Mouse (Mus musculus) ES-E14 (cell line): ENCODE results near the gene Wdcp. TPM values are rescaled to one million over a fixed set of nuclear protein-coding genes. Genes with fewer than 3 reads are reported as not detected.

Experiments
- DNase-seq: peaks from one replicate; pipeline ENCODE4 v3.0.0-alpha.2; 2013; ENCODE audit warnings: low read depth, low spot score
- H3K27ac ChIP-seq: 2 replicates; pipeline ENCODE4 v1.5.1; 2012; ENCODE audit warnings: low read depth, mild to moderate bottlenecking, low read length, moderate library complexity, mixed read lengths; ENCODE audit not compliant: poor library complexity, insufficient read depth, severe bottlenecking
- H3K36me3 ChIP-seq: 2 replicates; pipeline ENCODE4 v1.6.1; 2012; ENCODE audit warnings: mild to moderate bottlenecking, low read length, moderate library complexity, mixed read lengths; ENCODE audit not compliant: control insufficient read depth, poor library complexity, insufficient read depth, severe bottlenecking
- H3K4me1 ChIP-seq, 2 experiments: fragments of 150-350 bp in 1 of 2; sonication (generic) in 1 of 2; 2 replicates each; pipeline ENCODE4 v1.6.1; 2012; ENCODE audit warnings: low read length in 2 of 2, mild to moderate bottlenecking in 1 of 2, mixed read lengths in 1 of 2; ENCODE audit not compliant: control insufficient read depth in 2 of 2, insufficient read depth in 2 of 2, poor library complexity in 1 of 2
- H3K4me3 ChIP-seq, 2 experiments: fragments of 150-350 bp in 1 of 2; sonication (generic) in 1 of 2; 2 replicates each; pipeline ENCODE4 v1.5.1; 2012; ENCODE audit warnings: low read length in 2 of 2, low read depth in 1 of 2, mild to moderate bottlenecking in 1 of 2, mixed read lengths in 1 of 2; ENCODE audit not compliant: insufficient read depth in 1 of 2, poor library complexity in 1 of 2, severe bottlenecking in 1 of 2
- H3K9ac ChIP-seq: 2 replicates; pipeline ENCODE4 v1.6.1; 2012; ENCODE audit warnings: low read depth, mild to moderate bottlenecking, low read length, mixed read lengths; ENCODE audit not compliant: poor library complexity, insufficient read depth, severe bottlenecking
- H3K9me3 ChIP-seq: fragments of 150-350 bp; sonication (generic); 2 replicates; pipeline ENCODE4 v1.6.1; 2012; ENCODE audit warnings: low read depth, mild to moderate bottlenecking, low read length; ENCODE audit not compliant: control insufficient read depth, insufficient read depth
- CHD2 ChIP-seq: IDR thresholded peaks from 2 replicates; pipeline ENCODE4 v1.6.1; 2014; ENCODE audit warnings: mild to moderate bottlenecking, low read depth, low read length, inconsistent platforms
- HCFC1 ChIP-seq: IDR thresholded peaks from 2 replicates; pipeline ENCODE4 v1.6.1; 2012; ENCODE audit warnings: low read length, inconsistent platforms, borderline replicate concordance; ENCODE audit not compliant: insufficient read depth
- MAFK ChIP-seq: IDR thresholded peaks from 2 replicates; pipeline ENCODE4 v1.6.1; 2014; ENCODE audit warnings: mild to moderate bottlenecking, low read depth, low read length, inconsistent platforms; ENCODE audit not compliant: insufficient read depth
- ZC3H11A ChIP-seq: IDR thresholded peaks from 2 replicates; pipeline ENCODE4 v1.6.1; 2012; ENCODE audit warnings: low read depth, mild to moderate bottlenecking, inconsistent platforms, low read length, borderline replicate concordance
- ZNF384 ChIP-seq: IDR thresholded peaks from 2 replicates; pipeline ENCODE4 v1.6.1; 2012; ENCODE audit warnings: low read depth, low read length, inconsistent platforms
- in situ Hi-C, 2 experiments: fragments of 600-800 bp; cut with MboI; formaldehyde crosslinking; loops; one replicate each; pipeline ENCODE4 v1.15.1; 2025; ENCODE audit warnings: low sequenced_read_pairs in 2 of 2, inconsistent platforms in 1 of 2; ENCODE audit not compliant: unreplicated experiment in 2 of 2
- total RNA-seq: library from RNA; depleted of rRNA; stranded (reverse); fragments of 300-350 nt; gene quantifications from 2 replicates; pipeline ENCODE4 v1.2.3, GENCODE M21; 2012; rRNA removed

Gene Wdcp
- total RNA-seq, 1 experiment, result 19.5 TPM

DNA sequence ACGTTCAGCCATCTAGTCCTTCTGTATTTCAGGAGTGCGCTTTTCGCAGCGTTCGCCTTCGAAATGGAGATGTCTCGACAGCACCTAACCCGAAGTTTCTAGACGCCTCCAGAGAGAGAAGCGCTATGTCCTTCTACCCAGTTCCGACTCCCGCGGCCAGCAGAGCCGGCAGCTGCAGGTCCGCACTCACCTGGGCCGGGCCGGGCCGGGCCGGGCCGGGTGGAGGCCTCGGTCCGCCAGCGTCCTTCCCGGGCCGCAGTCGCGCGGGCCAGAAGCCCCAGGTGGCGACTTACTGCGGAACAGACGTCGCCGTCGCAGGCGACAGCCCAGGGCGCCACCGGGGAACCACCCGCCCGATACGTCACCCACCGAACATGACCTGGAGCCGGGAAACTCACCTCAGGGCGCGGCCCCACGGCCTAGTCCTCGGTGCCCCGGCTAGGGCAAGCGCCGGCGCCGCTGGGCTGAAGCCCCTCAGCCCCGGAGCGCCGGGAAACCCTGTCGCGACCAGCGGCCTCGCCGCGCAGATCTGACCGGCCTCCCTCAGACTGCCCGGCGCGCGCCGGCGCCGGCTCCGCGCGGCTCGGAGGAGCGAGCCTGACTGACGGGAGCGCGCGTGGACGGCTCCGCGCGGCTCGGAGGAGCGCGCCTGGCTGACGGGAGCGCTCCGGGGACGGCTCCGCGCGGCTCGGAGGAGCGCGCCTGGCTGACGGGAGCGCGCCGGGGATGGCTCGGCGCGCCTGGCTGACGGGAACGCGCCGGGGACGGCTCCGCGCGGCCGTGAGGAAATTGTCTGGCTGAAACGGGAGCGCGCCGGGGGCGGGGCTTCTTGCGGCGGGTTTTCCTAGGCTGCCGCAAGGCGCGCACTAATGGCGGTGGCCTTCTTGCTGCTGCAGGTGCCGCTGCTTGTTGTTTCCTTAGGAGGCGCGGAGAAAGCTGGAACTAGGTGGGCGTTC is 64.1 kb downstream of the Wdcp start, which contains the start of gene Ubxn2a:
Ubxn2a (minus strand) TSS at position 755 of the 956 bp plus-strand sequence.
- peak within 1 kb of the TSS; percentile 98 for H3K27ac ChIP-seq
- in situ Hi-C loops, result no loop called here

DNA sequence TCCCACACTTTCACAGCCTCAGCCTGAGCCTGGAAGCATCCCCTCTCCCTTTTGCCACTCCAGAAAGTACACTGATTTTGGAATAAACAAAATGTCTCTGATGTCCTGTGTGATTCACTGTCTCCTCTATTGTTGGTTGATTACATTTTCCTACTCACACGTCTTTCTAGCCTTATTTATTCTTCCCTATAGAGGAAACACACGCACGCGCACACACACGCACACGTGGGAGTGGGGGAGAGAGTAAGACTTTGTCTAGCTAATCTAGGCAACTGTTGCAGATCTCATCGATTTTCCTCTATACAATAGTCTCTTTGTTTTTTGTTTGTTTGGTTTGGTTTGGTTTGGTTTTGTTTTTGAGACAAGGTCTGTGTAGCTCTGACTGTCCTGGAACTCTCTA is 65.3 kb downstream of the Wdcp start:
- no peaks in the 10 kb centered on the region for H3K9me3 ChIP-seq
- peak overlapping the region; percentile 98; the same call in 1 of the 2 replicates for H3K27ac ChIP-seq
- no peaks in the 10 kb centered on the region for H3K36me3 ChIP-seq
- H3K4me3 ChIP-seq, result peak overlapping the region; percentile 66 to 74
- TF ChIP-seq ZNF384 (no peak), ZC3H11A (0 out of 2 replicates have a peak, but pooled peaks have one; percentile 7)
- in situ Hi-C loops, result no loop called here
- no peak for DNase-seq
- peaks cover 5 to 6% of the 10 kb centered on the region in 2 experiments for H3K4me1 ChIP-seq
- peak overlapping the region; percentile 66; the same call in 1 of the 2 replicates for H3K9ac ChIP-seq

More for the DNA sequence above, 64.1 kb downstream of the Wdcp start, which contains the start of gene Ubxn2a:
- peak; percentile 91 for DNase-seq
- TF ChIP-seq HCFC1 (no peak; the same call in 1 of the 2 replicates), CHD2 (no peak), MAFK (no peak), ZC3H11A (no peak), ZNF384 (no peak)
- Histone ChIP-seq H3K4me1 (peaks cover 5 to 8% of the 10 kb centered on the region in 2 experiments), H3K4me3 (peak within 1 kb of the TSS; percentile 66 to 80), H3K9ac (peak within 1 kb of the TSS; percentile 86), H3K9me3 (no peaks in the 10 kb centered on the region), H3K36me3 (no peaks in the 10 kb centered on the region)

Other genes with a start within 250 kb of the Wdcp start
- gene Fam228a, start 104.9 kb upstream of the Wdcp start, total RNA-seq, result 0.31 and 0.58 TPM in 2 replicates
- 0.26 and 1.8 TPM in 2 replicates for gene Pfn4, start 74.3 kb upstream of the Wdcp start, total RNA-seq
- gene Fam228b, start 74.0 kb upstream of the Wdcp start, total RNA-seq, result 3.0 and 4.0 TPM in 2 replicates
- gene Sf3b6, start 25.8 kb upstream of the Wdcp start, total RNA-seq, result 79.9 and 119 TPM in 2 replicates
- gene Fkbp1b, start 1.7 kb upstream of the Wdcp start, total RNA-seq, result 4.1 and 5.7 TPM in 2 replicates
- 2.4 and 3.2 TPM in 2 replicates for gene Mfsd2b, start 31.1 kb downstream of the Wdcp start, total RNA-seq
- gene Ubxn2a, start 64.4 kb downstream of the Wdcp start, total RNA-seq, result 67.8 and 93.7 TPM in 2 replicates
- 16.8 and 22.4 TPM in 2 replicates for gene Atad2b, start 74.0 kb downstream of the Wdcp start, total RNA-seq